Mouse (Mus musculus) testis, adult 2 months (tissue): ENCODE measurements around the gene Gltp.

Experiments
- CTCF ChIP-seq: fragments of 200-500 bp; IDR thresholded peaks from 2 replicates; pipeline ENCODE4 v1.5.1; 2012; ENCODE audit warnings: low read depth, mild to moderate bottlenecking, inconsistent platforms, low read length, moderate library complexity; ENCODE audit not compliant: control insufficient read depth, insufficient read depth, insufficient replicate concordance
- POLR2A ChIP-seq: fragments of 200-500 bp; IDR thresholded peaks from 2 replicates; pipeline ENCODE4 v1.6.1; 2012; ENCODE audit warnings: low read depth, mild to moderate bottlenecking, inconsistent platforms, low read length, moderate library complexity; ENCODE audit not compliant: control insufficient read depth

DNA sequence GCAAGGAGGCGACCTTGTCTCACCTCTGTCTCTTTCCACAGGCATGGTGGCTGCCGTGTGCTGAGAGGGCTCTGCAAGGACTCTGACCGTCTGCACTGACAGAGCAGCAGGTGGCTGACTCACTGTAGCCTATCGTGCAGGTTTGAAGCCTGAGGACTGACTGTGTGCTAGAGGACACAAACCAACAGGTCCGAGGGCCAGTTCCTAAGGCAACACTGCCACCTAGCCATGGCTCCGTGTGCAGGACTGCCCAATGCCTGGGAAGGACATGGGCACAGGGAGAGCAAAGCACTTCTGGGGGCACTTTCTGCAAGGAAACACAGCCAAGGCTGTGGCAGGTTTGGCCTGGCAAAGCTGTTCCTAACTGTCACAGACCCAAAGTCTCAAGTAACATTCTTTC lies 40.7 kb upstream of the Gltp start:
- peak; percentile 15; the same call in 1 of the 2 replicates for TF ChIP-seq CTCF
- no peak for TF ChIP-seq POLR2A
